Mouse (Mus musculus): ENCODE results near the gene Gimap1. TPM values are rescaled to one million over a fixed set of nuclear protein-coding genes. Genes with fewer than 3 reads are reported as not detected.

The Gimap1 gene
- total RNA-seq (2014; rRNA removed) (4.1 and 4.5 TPM in 2 replicates), polyA plus RNA-seq (2015; fragmentation: Nextera tagmentation; extraction: Ambion mirVana) (2.8 and 3.7 TPM in 2 replicates)

DNA sequence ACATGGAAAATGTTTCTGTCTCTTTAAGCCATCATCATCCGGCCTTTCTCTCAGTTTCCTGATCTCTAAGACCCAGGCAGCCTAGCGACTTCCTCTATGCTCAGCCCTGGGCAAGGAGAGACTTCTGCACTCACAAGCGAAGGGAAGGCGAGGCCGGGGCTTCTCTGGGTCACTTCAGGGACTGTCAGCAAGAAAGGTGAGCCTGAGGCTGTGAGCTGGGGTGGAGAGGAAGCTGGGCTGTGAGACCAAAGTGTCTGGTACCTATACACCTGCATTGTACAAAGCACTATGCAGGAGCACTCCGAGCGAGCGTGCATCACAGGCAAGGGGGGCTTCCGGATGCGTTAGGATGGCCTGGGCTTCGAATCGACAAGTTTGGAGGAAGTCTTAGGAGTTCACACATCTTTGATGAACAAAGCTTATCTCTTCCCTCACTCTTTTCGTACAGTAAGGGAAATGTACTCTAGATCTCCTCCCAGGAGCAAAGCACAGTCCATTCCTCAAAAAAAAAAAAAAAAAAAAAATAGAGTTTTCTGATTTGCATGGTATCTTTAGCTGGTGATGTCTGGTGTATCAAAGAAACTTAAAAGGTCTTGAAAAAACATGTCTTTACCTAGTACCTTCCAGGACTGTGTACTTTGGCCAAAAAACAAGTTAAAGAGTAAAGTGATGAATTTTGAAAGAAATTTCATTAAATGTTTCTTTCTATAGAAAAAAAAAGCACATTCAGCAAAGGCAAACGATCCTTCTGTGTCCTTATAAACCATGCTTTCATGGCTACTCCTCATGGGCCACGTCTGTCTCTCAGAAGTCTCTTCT is at the start of gene Gimap1:
Gene Gimap1, plus strand, starts transcription at position 94 of the 819 bp plus-strand sequence.
- no peak within 1 kb of the TSS for H3K27ac ChIP-seq
- H3K4me3 ChIP-seq (ENCODE audit: low read length): no peak within 1 kb of the TSS
- H3K27me3 ChIP-seq (ENCODE audit: insufficient read depth, low read length): no peaks in the 10 kb centered on the region
- no peaks in the 10 kb centered on the region for H3K36me3 ChIP-seq (ENCODE audit: insufficient read depth, low read length)
- DNase-seq (ENCODE audit: low spot score) (no peak), ATAC-seq (no peak)
- H3K9ac ChIP-seq (replicated peaks; ENCODE audit: low read length): no peak within 1 kb of the TSS
- no peak for TF ChIP-seq CTCF (IDR thresholded peaks at IDR 0.05; ENCODE audit: low read depth)
- H3K9me3 ChIP-seq (ENCODE audit: low read length): no peaks in the 10 kb centered on the region
- no peak within 1 kb of the TSS for H3K4me2 ChIP-seq (ENCODE audit: low read depth, low read length)
- peaks cover 5% of the 10 kb centered on the region; the same call in 1 of the 2 replicates for H3K4me1 ChIP-seq (ENCODE audit: insufficient read depth, low read length)
- 78% methylated on average over 15 of the region's 15 CpGs for WGBS

DNA sequence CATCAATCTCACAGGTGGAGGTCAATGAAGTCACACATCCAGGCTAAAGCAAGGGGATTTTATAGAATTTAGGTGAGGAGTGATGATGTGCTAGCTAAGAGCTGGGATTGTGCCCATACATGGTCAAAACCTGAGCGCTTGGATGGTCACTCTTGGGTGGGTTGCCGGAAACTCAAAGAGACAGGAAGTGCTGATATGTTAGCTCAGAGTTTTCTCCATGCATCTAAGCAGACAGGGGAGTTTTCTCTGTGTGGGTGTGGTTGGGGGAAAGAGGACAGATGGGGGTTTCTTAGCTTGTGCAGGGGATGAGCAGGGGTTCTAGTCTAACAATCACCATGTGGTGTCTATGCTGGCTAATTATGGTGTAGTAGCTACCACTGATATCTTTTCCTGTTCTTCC is 49.5 kb upstream of the Gimap1 start:
- DNase-seq (ENCODE audit: low spot score) (no peak), ATAC-seq (no peak)
- Histone ChIP-seq H3K27me3 (ENCODE audit: insufficient read depth, low read length) (no peaks in the 10 kb centered on the region; the same call in 1 of the 2 replicates), H3K9me3 (ENCODE audit: low read length) (no peaks in the 10 kb centered on the region), H3K27ac (no peak overlapping the region), H3K4me2 (ENCODE audit: low read depth, low read length) (no peak overlapping the region), H3K9ac (replicated peaks; ENCODE audit: low read length) (no peak overlapping the region), H3K4me3 (ENCODE audit: low read length) (no peak overlapping the region), H3K36me3 (ENCODE audit: insufficient read depth, low read length) (no peaks in the 10 kb centered on the region), H3K4me1 (ENCODE audit: insufficient read depth, low read length) (no peaks in the 10 kb centered on the region)
- WGBS: 94% methylated on average over 2 of the region's 2 CpGs
- no peak for TF ChIP-seq CTCF (IDR thresholded peaks at IDR 0.05; ENCODE audit: low read depth)

DNA sequence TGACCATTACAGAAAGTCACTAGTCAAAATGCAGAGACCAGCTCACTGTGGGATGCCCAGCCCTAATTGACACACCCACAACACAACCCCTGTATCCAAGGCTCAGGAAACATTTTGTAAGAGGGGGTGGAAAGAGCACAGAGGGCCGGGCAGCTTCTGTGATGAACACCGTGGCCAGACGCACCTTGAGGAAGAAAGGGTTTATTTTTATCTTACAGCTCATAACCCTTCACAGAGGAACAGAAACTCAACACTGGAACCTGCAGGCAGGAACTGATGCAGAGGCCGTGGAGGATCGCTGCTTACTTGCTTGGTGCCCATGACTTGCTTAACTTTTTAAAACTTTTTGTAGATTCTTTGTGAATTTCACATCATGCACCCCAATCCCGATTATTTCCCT is 45.9 kb upstream of the Gimap1 start:
- 88% methylated on average over 6 of the region's 6 CpGs for WGBS
- ATAC-seq: no peak
- no peaks in the 10 kb centered on the region for H3K4me1 ChIP-seq (ENCODE audit: insufficient read depth, low read length)
- no peak for TF ChIP-seq CTCF (IDR thresholded peaks at IDR 0.05; ENCODE audit: low read depth)
- H3K27ac ChIP-seq: no peak overlapping the region
- H3K27me3 ChIP-seq (ENCODE audit: insufficient read depth, low read length): no peaks in the 10 kb centered on the region
- no peak overlapping the region for H3K4me2 ChIP-seq (ENCODE audit: low read depth, low read length)
- H3K36me3 ChIP-seq (ENCODE audit: insufficient read depth, low read length): no peaks in the 10 kb centered on the region
- H3K9ac ChIP-seq (replicated peaks; ENCODE audit: low read length): no peak overlapping the region
- H3K9me3 ChIP-seq (ENCODE audit: low read length): no peaks in the 10 kb centered on the region
- no peak overlapping the region for H3K4me3 ChIP-seq (ENCODE audit: low read length)
- DNase-seq (ENCODE audit: low spot score): no peak

- H3K36me3 ChIP-seq (ENCODE audit: insufficient read depth, low read length): no peaks in the 10 kb centered on the region
- H3K27ac ChIP-seq: no peak overlapping the region
- H3K9ac ChIP-seq (replicated peaks; ENCODE audit: low read length): no peak overlapping the region
- no peak for TF ChIP-seq CTCF (IDR thresholded peaks at IDR 0.05; ENCODE audit: low read depth)
- no peaks in the 10 kb centered on the region for H3K9me3 ChIP-seq (ENCODE audit: low read length)
- H3K27me3 ChIP-seq (ENCODE audit: insufficient read depth, low read length): no peaks in the 10 kb centered on the region
- ATAC-seq: no peak
- H3K4me1 ChIP-seq (ENCODE audit: insufficient read depth, low read length): no peaks in the 10 kb centered on the region
- DNase-seq (ENCODE audit: low spot score): no peak
- no peak overlapping the region for H3K4me3 ChIP-seq (ENCODE audit: low read length)
- 83% methylated on average over 4 of the region's 4 CpGs for WGBS
- H3K4me2 ChIP-seq (ENCODE audit: low read depth, low read length): no peak overlapping the region
These were observed 41.9 kb upstream of the Gimap1 start for GRCm38 (mm10) chr6:48696830-48697554.

GRCm38 (mm10) chr6:48697555-48697930 is 41.3 kb upstream of the Gimap1 start:
- H3K9me3 ChIP-seq (ENCODE audit: low read length): no peaks in the 10 kb centered on the region
- no peak for ATAC-seq
- no peak overlapping the region for H3K9ac ChIP-seq (replicated peaks; ENCODE audit: low read length)
- 62% methylated on average over 1 of the region's 1 CpGs for WGBS
- H3K4me2 ChIP-seq (ENCODE audit: low read depth, low read length): no peak overlapping the region
- no peak overlapping the region for H3K27ac ChIP-seq
- H3K4me1 ChIP-seq (ENCODE audit: insufficient read depth, low read length): no peaks in the 10 kb centered on the region
- no peaks in the 10 kb centered on the region for H3K36me3 ChIP-seq (ENCODE audit: insufficient read depth, low read length)
- TF ChIP-seq CTCF (IDR thresholded peaks at IDR 0.05; ENCODE audit: low read depth): no peak
- DNase-seq (ENCODE audit: low spot score): no peak
- no peak overlapping the region for H3K4me3 ChIP-seq (ENCODE audit: low read length)
- H3K27me3 ChIP-seq (ENCODE audit: insufficient read depth, low read length): no peaks in the 10 kb centered on the region

- Histone ChIP-seq H3K4me2 (ENCODE audit: low read depth, low read length) (no peak overlapping the region), H3K4me3 (ENCODE audit: low read length) (no peak overlapping the region), H3K9me3 (ENCODE audit: low read length) (no peaks in the 10 kb centered on the region), H3K9ac (replicated peaks; ENCODE audit: low read length) (no peak overlapping the region), H3K36me3 (ENCODE audit: insufficient read depth, low read length) (no peaks in the 10 kb centered on the region), H3K4me1 (ENCODE audit: insufficient read depth, low read length) (no peaks in the 10 kb centered on the region), H3K27me3 (ENCODE audit: insufficient read depth, low read length) (no peaks in the 10 kb centered on the region), H3K27ac (no peak overlapping the region)
- 84% methylated on average over 7 of the region's 7 CpGs for WGBS
- no peak for TF ChIP-seq CTCF (IDR thresholded peaks at IDR 0.05; ENCODE audit: low read depth)
- ATAC-seq (no peak), DNase-seq (ENCODE audit: low spot score) (no peak)
These were observed 40.6 kb upstream of the Gimap1 start for GRCm38 (mm10) chr6:48698066-48698856.
